Mouse (Mus musculus) spleen, adult 2 months (tissue): ENCODE measurements around the gene Tmem200a. TPM values are rescaled to one million over a fixed set of nuclear protein-coding genes. Genes with fewer than 3 reads are reported as not detected.
"Not testable (repeated sequence)": the region's sequence is repeated elsewhere in the genome, so short reads cannot be mapped to it uniquely, and the experiment has no call there.

Source experiments
- DNase-seq, 2 experiments: peaks; one replicate each; pipeline versions ENCODE4 v3.0.0 to v3.0.0-alpha.2; 2012 to 2021; ENCODE audit warnings: low spot score in 2 of 2, low read depth in 1 of 2
- H3K27ac ChIP-seq: fragments of 200-500 bp; 2 replicates; pipeline ENCODE4 v1.5.1; 2012; ENCODE audit warnings: low read length, inconsistent platforms; ENCODE audit not compliant: insufficient read depth
- H3K27me3 ChIP-seq: fragments of 200-500 bp; 2 replicates; pipeline ENCODE4 v1.6.1; 2012; ENCODE audit warnings: mild to moderate bottlenecking, moderate library complexity, low read length, inconsistent platforms; ENCODE audit not compliant: control insufficient read depth, insufficient read depth
- H3K36me3 ChIP-seq: fragments of 200-500 bp; 2 replicates; pipeline ENCODE4 v1.6.1; 2012; ENCODE audit warnings: mild to moderate bottlenecking, low read length, inconsistent platforms; ENCODE audit not compliant: control insufficient read depth, insufficient read depth
- H3K4me1 ChIP-seq: fragments of 200-500 bp; 2 replicates; pipeline ENCODE4 v1.6.1; 2011; ENCODE audit warnings: inconsistent platforms; ENCODE audit not compliant: control insufficient read depth, insufficient read depth, insufficient read length
- H3K4me3 ChIP-seq: fragments of 200-500 bp; 2 replicates; pipeline ENCODE4 v1.5.1; 2011; ENCODE audit warnings: mild to moderate bottlenecking, inconsistent platforms; ENCODE audit not compliant: insufficient read depth, insufficient read length; ENCODE audit errors: extremely low read depth
- CTCF ChIP-seq: fragments of 200-500 bp; IDR thresholded peaks from 2 replicates; pipeline ENCODE4 v1.5.1; 2011; ENCODE audit warnings: mild to moderate bottlenecking, inconsistent platforms; ENCODE audit not compliant: insufficient read depth, insufficient read length, insufficient replicate concordance; ENCODE audit errors: extremely low read depth
- POLR2A ChIP-seq: fragments of 200-500 bp; IDR thresholded peaks from 2 replicates; pipeline ENCODE4 v1.6.1; 2011; ENCODE audit warnings: low read depth, low read length, inconsistent platforms
- WGBS: fragments of 180-500 bp; shearing (Covaris S2); methylation state at CpG from one replicate; pipeline ENCODE4 v1.1.7; 2018; 5-methylcytosine and 5-hydroxymethylcytosine counted together
- polyA plus RNA-seq: library from polyadenylated mRNA; depleted of rRNA; stranded (reverse); fragments of >200 nt; gene quantifications from 2 replicates; pipeline ENCODE4 v1.2.3, GENCODE M21; 2012

Tmem200a gene
- polyA plus RNA-seq, 1 experiment, result 1.0 TPM

- Histone ChIP-seq H3K27me3 (no peaks in the 10 kb centered on the region), H3K36me3 (no peaks in the 10 kb centered on the region), H3K4me1 (no peaks in the 10 kb centered on the region), H3K27ac (no peak overlapping the region), H3K4me3 (no peak overlapping the region)
- TF ChIP-seq CTCF (no peak), POLR2A (no peak)
- 65% methylated on average over 11 of the region's 11 CpGs for WGBS
- DNase-seq, result no peak
These were observed 151.1 kb downstream of the Tmem200a start for GRCm38 (mm10) chr10:25927553-25928447.

GRCm38 (mm10) chr10:25920640-25921278, 158.1 kb downstream of the Tmem200a start:
- no peaks in the 10 kb centered on the region for H3K36me3 ChIP-seq
- H3K4me1 ChIP-seq, result no peaks in the 10 kb centered on the region
- no peaks in the 10 kb centered on the region for H3K27me3 ChIP-seq
- 56% methylated on average over 4 of the region's 4 CpGs for WGBS
- no peak overlapping the region for H3K4me3 ChIP-seq
- no peak for DNase-seq
- TF ChIP-seq CTCF, result no peak
- no peak for TF ChIP-seq POLR2A
- H3K27ac ChIP-seq, result no peak overlapping the region

GRCm38 (mm10) chr10:25918103-25918502, 160.7 kb downstream of the Tmem200a start:
- no peak overlapping the region for H3K4me3 ChIP-seq
- H3K4me1 ChIP-seq, result no peaks in the 10 kb centered on the region
- WGBS, result 52% methylated on average over 2 of the region's 2 CpGs
- H3K36me3 ChIP-seq, result no peaks in the 10 kb centered on the region
- no peak for TF ChIP-seq POLR2A
- TF ChIP-seq CTCF, result no peak
- H3K27me3 ChIP-seq, result no peaks in the 10 kb centered on the region
- DNase-seq, result no peak
- no peak overlapping the region for H3K27ac ChIP-seq

GRCm38 (mm10) chr10:25910270-25910669, 168.6 kb downstream of the Tmem200a start:
- H3K27me3 ChIP-seq, result no peaks in the 10 kb centered on the region
- no peak for DNase-seq
- H3K4me1 ChIP-seq, result no peaks in the 10 kb centered on the region
- TF ChIP-seq POLR2A (no peak), CTCF (no peak)
- H3K4me3 ChIP-seq, result no peak overlapping the region
- H3K36me3 ChIP-seq, result no peaks in the 10 kb centered on the region
- H3K27ac ChIP-seq, result no peak overlapping the region
- 76% methylated on average over 6 of the region's 6 CpGs for WGBS

GRCm38 (mm10) chr10:25908027-25909012, 170.5 kb downstream of the Tmem200a start:
- TF ChIP-seq CTCF (no peak), POLR2A (no peak)

GRCm38 (mm10) chr10:25894126-25894525, 184.7 kb downstream of the Tmem200a start:
- not testable (repeated sequence) for H3K36me3 ChIP-seq, H3K27ac ChIP-seq, H3K4me3 ChIP-seq, H3K4me1 ChIP-seq, DNase-seq, H3K27me3 ChIP-seq
- 86% methylated on average over 5 of the region's 5 CpGs for WGBS

More at GRCm38 (mm10) chr10:25908027-25909012, 170.5 kb downstream of the Tmem200a start:
- H3K4me3 ChIP-seq, result no peak overlapping the region
- no peak overlapping the region for H3K27ac ChIP-seq
- H3K27me3 ChIP-seq, result no peaks in the 10 kb centered on the region
- no peaks in the 10 kb centered on the region for H3K36me3 ChIP-seq
- DNase-seq, result no peak
- 79% methylated on average over 10 of the region's 10 CpGs for WGBS
- no peaks in the 10 kb centered on the region for H3K4me1 ChIP-seq

- no peak for DNase-seq
- H3K27ac ChIP-seq, result no peak overlapping the region
- no peaks in the 10 kb centered on the region for H3K4me1 ChIP-seq
- no peak for TF ChIP-seq POLR2A
- no peak for TF ChIP-seq CTCF
- H3K27me3 ChIP-seq, result no peaks in the 10 kb centered on the region
- WGBS, result 65% methylated on average over 6 of the region's 6 CpGs
- no peak overlapping the region for H3K4me3 ChIP-seq
- H3K36me3 ChIP-seq, result no peaks in the 10 kb centered on the region
These were observed 191.6 kb downstream of the Tmem200a start for GRCm38 (mm10) chr10:25887225-25887624.
